Mouse (Mus musculus) heart, embryonic 14.5 days (tissue): ENCODE data around the gene Gp5. TPM values are rescaled to one million over a fixed set of nuclear protein-coding genes. Genes with fewer than 3 reads are reported as not detected.

Source experiments
- ATAC-seq: fragments of 200-750 bp; cut with Nextera tagmentation; 2 replicates; pipeline ENCODE4 v1.8.0; 2017; ENCODE audit warnings: low read depth, moderate TSS enrichment; ENCODE audit not compliant: insufficient number of reproducible peaks, insufficient read depth, low FRiP score
- H3K27ac ChIP-seq, 2 experiments: fragments of 200-500 bp in 1 of 2; fragments of 300-500 bp in 1 of 2; sonication (generic) in 1 of 2; replicated peaks in 1 of 2; 2 replicates each; pipeline ENCODE4 v1.5.1; 2012 to 2014; ENCODE audit warnings: low read depth in 2 of 2, low read length in 2 of 2, control low read depth in 1 of 2, mild to moderate bottlenecking in 1 of 2, mixed read lengths in 1 of 2; ENCODE audit not compliant: control insufficient read depth in 1 of 2, insufficient read depth in 1 of 2
- H3K27me3 ChIP-seq: fragments of 300-500 bp; sonication (generic); 2 replicates; pipeline ENCODE4 v1.6.1; 2014; ENCODE audit warnings: mild to moderate bottlenecking, low read length, control low read depth; ENCODE audit not compliant: control insufficient read depth, insufficient read depth
- H3K36me3 ChIP-seq: fragments of 300-500 bp; sonication (generic); 2 replicates; pipeline ENCODE4 v1.6.1; 2014; ENCODE audit warnings: mild to moderate bottlenecking, control low read depth, low read length, mixed read lengths; ENCODE audit not compliant: control insufficient read depth, insufficient read depth
- H3K4me1 ChIP-seq, 2 experiments: fragments of 200-500 bp in 1 of 2; fragments of 300-500 bp in 1 of 2; sonication (generic) in 1 of 2; 2 replicates each; pipeline ENCODE4 v1.6.1; 2012 to 2014; ENCODE audit warnings: low read length in 2 of 2, control low read depth in 1 of 2, mixed read lengths in 1 of 2; ENCODE audit not compliant: control insufficient read depth in 2 of 2, insufficient read depth in 2 of 2
- H3K4me2 ChIP-seq: fragments of 300-500 bp; sonication (generic); 2 replicates; pipeline ENCODE4 v1.6.1; 2014; ENCODE audit warnings: mild to moderate bottlenecking, low read length
- H3K4me3 ChIP-seq, 2 experiments: fragments of 200-500 bp in 1 of 2; fragments of 300-500 bp in 1 of 2; sonication (generic) in 1 of 2; 2 replicates each; pipeline ENCODE4 v1.5.1; 2012 to 2014; ENCODE audit warnings: low read length in 2 of 2, mild to moderate bottlenecking in 2 of 2, control low read depth in 1 of 2, low read depth in 1 of 2, moderate library complexity in 1 of 2; ENCODE audit not compliant: control insufficient read depth in 1 of 2, insufficient read depth in 1 of 2
- H3K9ac ChIP-seq: fragments of 300-500 bp; sonication (generic); 2 replicates; pipeline ENCODE4 v1.6.1; 2014; ENCODE audit warnings: mild to moderate bottlenecking, low read length
- H3K9me3 ChIP-seq: fragments of 300-500 bp; sonication (generic); 2 replicates; pipeline ENCODE4 v1.6.1; 2016; ENCODE audit warnings: low read length, control low read depth; ENCODE audit not compliant: control insufficient read depth
- WGBS: fragments of 180-500 bp; shearing (Covaris S2); extraction: QIAGEN DNeasy Blood & Tissue Kit; methylation state at CpG from one replicate; pipeline ENCODE4 v1.1.7; 2014; 5-methylcytosine and 5-hydroxymethylcytosine counted together
- polyA plus RNA-seq: library from polyadenylated mRNA; unstranded; fragments of >200 nt; fragmentation: Nextera tagmentation; extraction: Ambion mirVana; gene quantifications from 2 replicates; pipeline ENCODE4 v1.2.1, GENCODE M21; 2014

Gene Gp5
- polyA plus RNA-seq, 1 experiment from 2014 or later = 0.63 TPM

DNA sequence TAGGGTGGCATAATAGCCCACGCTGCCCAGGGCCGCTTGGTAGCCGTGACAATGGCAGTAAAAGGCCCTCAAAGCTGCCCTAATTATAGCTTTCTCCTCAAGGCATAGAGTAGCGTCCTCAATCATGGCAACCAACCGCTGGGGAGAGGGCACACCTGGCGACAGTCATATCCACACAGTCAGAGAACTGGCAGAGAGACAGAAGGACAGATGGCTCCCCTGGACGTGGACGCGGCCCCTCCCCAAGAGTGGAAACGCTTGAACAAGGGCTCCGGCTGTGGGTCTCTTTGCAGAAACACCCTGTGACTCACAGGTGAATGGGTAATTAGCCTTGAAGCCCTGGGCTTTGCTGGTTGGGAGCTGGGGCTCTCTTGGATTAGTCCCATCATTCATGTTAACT lies 32.2 kb downstream of the Gp5 start:
- Histone ChIP-seq H3K27me3 (peaks cover 23% of the 10 kb centered on the region), H3K4me2 (no peak overlapping the region), H3K36me3 (no peaks in the 10 kb centered on the region), H3K27ac (no peak overlapping the region), H3K4me1 (peaks cover 7 to 9% of the 10 kb centered on the region in 2 experiments; a peak in 3 of 4 replicates), H3K9me3 (no peaks in the 10 kb centered on the region), H3K4me3 (no peak overlapping the region), H3K9ac (no peak overlapping the region)
- 84% methylated on average over 11 of the region's 11 CpGs for WGBS
- no peak for ATAC-seq

DNA sequence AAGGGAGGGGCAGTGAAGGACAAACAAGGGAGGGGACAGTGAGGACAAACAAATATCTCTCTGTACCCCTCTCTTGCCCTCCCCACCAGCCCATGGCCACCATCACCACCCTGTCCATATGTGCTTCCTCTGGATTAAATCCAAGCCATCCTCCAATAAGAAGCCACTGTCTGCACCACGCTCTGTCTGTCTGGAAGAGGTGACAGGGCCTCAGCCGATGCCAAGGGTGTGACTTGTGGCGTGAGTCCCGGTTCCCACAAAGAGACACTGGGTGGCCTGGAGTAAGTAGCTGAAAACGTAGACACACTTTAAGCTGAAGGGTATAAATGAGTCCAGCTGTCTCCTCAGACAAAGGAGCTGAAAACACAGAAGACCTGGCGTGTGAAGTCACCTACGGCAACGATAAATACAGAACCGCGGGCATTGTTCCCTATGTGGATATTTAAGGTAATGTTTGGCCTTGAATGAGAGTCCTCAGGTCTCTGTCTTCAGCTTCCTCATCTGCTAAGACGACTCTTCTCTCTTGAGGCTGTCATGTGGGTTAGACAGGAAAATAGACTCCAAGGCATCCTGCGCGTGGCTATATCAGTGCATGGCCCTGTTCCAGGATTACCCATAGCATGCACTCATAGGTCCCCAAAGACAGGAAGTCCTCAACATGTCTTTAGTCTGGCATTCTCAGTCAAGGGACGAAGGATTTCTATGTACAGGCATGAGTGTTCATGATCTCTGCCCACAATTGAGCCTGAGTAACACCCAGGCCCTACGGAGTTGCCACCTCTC lies 34.8 kb downstream of the Gp5 start:
- H3K27ac ChIP-seq = no peak overlapping the region
- H3K9me3 ChIP-seq = no peaks in the 10 kb centered on the region
- H3K9ac ChIP-seq = no peak overlapping the region
- peaks cover 9 to 12% of the 10 kb centered on the region in 2 experiments; a peak in 3 of 4 replicates for H3K4me1 ChIP-seq
- H3K27me3 ChIP-seq = peaks cover 3% of the 10 kb centered on the region; the same call in 1 of the 2 replicates
- H3K4me2 ChIP-seq = no peak overlapping the region
- 71% methylated on average over 15 of the region's 15 CpGs for WGBS
- no peak for ATAC-seq
- no peak overlapping the region for H3K4me3 ChIP-seq
- H3K36me3 ChIP-seq = no peaks in the 10 kb centered on the region

DNA sequence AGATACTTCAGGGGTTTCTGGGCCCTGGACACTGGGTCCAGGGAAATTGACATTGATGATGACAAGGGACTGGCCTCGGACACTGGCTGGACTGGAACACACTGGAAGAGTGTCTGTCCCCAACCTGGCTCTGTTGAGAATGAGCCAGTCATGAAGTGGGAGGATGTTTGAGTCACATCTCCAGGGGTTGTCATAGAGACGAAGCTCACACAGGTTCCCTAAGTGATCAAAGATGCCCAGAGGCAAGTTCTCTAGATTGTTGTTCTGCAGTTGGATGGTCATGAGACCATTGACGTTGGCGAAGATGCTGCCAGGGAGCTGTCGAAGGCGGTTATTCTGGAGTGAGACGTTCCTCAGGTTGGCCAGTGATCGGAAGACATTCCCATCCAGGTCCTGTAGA lies 37.5 kb downstream of the Gp5 start:
- Histone ChIP-seq H3K9me3 (no peaks in the 10 kb centered on the region), H3K4me1 (peaks cover 6 to 14% of the 10 kb centered on the region in 2 experiments; a peak in 3 of 4 replicates), H3K36me3 (no peaks in the 10 kb centered on the region), H3K4me3 (no peak overlapping the region), H3K27me3 (0 out of 2 replicates have a peak, but pooled peaks cover 3% of the 10 kb centered on the region), H3K27ac (no peak overlapping the region), H3K9ac (no peak overlapping the region), H3K4me2 (no peak overlapping the region)
- no peak for ATAC-seq
- 86% methylated on average over 8 of the region's 8 CpGs for whole genome bisulfite sequencing

DNA sequence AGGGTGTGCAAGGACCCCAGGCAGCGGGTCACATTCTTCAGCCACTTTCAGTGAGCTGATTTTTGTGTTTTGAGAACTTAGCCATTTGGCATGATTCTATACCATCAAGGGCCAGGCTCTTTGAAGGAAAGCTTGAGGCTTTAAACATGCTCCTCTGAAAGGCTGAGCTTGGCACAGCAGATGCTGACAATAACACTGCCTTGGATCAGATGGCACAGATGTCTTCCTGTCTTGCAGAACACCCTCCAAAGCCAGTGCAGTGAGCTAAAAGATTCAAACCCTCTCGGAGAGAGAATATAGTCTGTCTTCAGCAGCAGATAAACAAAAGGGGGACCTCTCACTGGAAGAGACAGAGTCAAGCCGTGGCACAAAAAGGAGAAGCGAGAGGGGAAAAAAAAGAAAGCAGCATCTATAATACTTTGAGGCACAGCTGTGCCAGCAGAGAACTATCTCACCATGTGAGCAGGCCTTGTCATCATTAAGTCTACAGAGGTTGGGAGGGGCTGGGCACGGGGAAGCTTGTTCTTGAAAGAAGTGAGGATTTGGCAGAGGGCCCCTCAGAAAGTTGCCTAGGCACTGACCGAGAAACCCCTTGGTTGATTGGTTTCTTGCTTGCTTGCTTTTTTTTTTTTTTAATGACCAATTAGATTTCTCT lies 38.5 kb downstream of the Gp5 start:
- ATAC-seq = no peak
- Histone ChIP-seq H3K4me1 (peaks cover 6 to 14% of the 10 kb centered on the region in 2 experiments; a peak in 3 of 4 replicates), H3K27ac (no peak overlapping the region), H3K9me3 (no peaks in the 10 kb centered on the region), H3K9ac (no peak overlapping the region), H3K4me2 (no peak overlapping the region), H3K4me3 (no peak overlapping the region), H3K27me3 (0 out of 2 replicates have a peak, but pooled peaks cover 3% of the 10 kb centered on the region), H3K36me3 (no peaks in the 10 kb centered on the region)
- 79% methylated on average over 6 of the region's 6 CpGs for WGBS

DNA sequence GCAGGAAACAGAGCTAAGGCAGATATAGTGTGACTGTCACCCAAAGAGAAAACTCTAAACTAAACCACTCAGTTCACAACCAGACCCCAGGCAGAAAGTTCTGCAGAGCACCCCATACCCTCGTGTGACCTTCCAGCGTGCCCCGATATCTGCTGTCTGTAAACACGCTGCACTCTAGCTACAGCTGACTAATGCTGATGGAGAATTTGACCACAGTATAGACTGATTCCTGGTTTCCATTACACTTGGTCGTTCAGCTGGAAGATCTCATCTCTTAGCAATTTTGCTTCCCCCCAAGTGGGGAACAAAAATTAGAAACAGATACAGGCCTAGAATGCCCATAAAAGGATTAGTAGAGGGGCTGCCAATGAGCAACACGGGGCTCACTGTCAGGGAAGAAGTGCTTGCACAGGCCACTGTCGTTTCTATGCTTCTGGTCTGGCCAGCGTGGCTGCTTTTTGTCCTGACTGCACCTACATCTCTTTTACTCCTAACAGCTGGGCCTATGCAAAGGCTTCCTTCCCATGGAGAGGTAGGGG lies 39.3 kb downstream of the Gp5 start:
- no peak overlapping the region for H3K4me2 ChIP-seq

DNA sequence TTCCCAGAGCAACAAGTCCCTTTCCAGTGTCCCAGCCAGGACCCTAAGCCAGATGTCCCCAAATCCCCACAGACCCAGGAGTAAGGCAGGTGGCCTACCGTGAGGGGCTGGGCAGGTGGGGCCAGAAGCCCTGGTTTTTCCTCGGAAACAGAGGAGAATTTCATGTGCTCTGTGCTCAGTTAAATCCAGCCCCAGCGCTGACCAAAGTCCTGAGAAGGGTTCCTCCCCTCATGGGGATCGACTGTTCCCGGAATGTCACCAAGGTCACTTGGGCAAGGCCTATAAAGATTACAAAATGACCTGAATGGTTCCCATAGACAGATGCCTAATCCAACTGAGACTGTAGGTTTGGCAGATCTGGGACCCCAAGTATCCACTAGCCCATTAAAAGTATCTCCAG lies 43.2 kb downstream of the Gp5 start, which contains the start of gene Cpn2:
Cpn2 (minus strand) TSS at position 141 of the 400 bp plus-strand sequence.
- H3K9ac ChIP-seq = no peak within 1 kb of the TSS
- no peaks in the 10 kb centered on the region for H3K36me3 ChIP-seq
- no peaks in the 10 kb centered on the region for H3K27me3 ChIP-seq
- no peak within 1 kb of the TSS for H3K4me3 ChIP-seq
- no peak for ATAC-seq
- H3K9me3 ChIP-seq = no peaks in the 10 kb centered on the region
- no peak within 1 kb of the TSS for H3K4me2 ChIP-seq
- H3K4me1 ChIP-seq = peaks cover 5 to 10% of the 10 kb centered on the region in 2 experiments; a peak in 3 of 4 replicates
- WGBS = 63% methylated on average over 5 of the region's 5 CpGs
- no peak within 1 kb of the TSS for H3K27ac ChIP-seq

More for the DNA sequence above, 39.3 kb downstream of the Gp5 start:
- no peak overlapping the region for H3K27ac ChIP-seq
- peaks cover 6 to 14% of the 10 kb centered on the region in 2 experiments; a peak in 3 of 4 replicates for H3K4me1 ChIP-seq
- no peaks in the 10 kb centered on the region for H3K9me3 ChIP-seq
- H3K27me3 ChIP-seq = 0 out of 2 replicates have a peak, but pooled peaks cover 3% of the 10 kb centered on the region
- 46% methylated on average over 8 of the region's 8 CpGs for WGBS
- H3K4me3 ChIP-seq = no peak overlapping the region
- no peak overlapping the region for H3K9ac ChIP-seq
- H3K36me3 ChIP-seq = no peaks in the 10 kb centered on the region
- ATAC-seq = no peak

DNA sequence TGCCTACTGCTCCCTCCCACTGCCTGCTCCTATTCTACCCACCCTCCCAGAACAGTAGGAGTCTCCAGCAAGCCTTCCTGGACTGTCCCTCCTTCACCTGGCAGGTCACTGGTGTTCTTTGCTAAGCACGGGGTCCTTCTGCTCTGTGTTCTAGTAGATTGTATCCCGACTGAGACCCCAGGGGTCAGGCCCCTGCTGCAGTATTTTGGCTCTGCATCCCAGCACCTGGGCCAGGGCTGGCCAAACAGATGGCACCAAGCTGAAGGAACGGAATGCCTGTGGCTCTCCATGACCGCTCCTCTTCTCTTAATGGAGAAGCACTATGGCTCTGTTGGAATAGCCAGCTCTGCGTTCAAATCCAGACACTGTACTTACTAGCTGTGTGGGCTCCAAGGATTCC lies 44.0 kb downstream of the Gp5 start:
- Histone ChIP-seq H3K4me3 (no peak overlapping the region), H3K27ac (no peak overlapping the region), H3K9ac (no peak overlapping the region), H3K36me3 (no peaks in the 10 kb centered on the region), H3K9me3 (no peaks in the 10 kb centered on the region), H3K27me3 (no peaks in the 10 kb centered on the region), H3K4me2 (no peak overlapping the region), H3K4me1 (peaks cover 5 to 9% of the 10 kb centered on the region in 2 experiments; a peak in 3 of 4 replicates)
- 70% methylated on average over 5 of the region's 5 CpGs for WGBS
- no peak for ATAC-seq
